Mouse (Mus musculus) embryonic facial prominence, embryonic 10.5 days (tissue): ENCODE measurements around the gene Capza2. TPM values are rescaled to one million over a fixed set of nuclear protein-coding genes. Genes with fewer than 3 reads are reported as not detected.

Source experiments
- DNase-seq: peaks from one replicate; pipeline ENCODE4 v3.0.0-alpha.2; 2017; ENCODE audit warnings: low spot score
- H3K27ac ChIP-seq: fragments of 300-500 bp; sonication (generic); replicated peaks from 2 replicates; pipeline ENCODE4 v1.5.1; 2016; ENCODE audit warnings: mild to moderate bottlenecking
- H3K27me3 ChIP-seq: fragments of 300-500 bp; sonication (generic); replicated peaks from 2 replicates; pipeline ENCODE4 v1.6.1; 2016; ENCODE audit warnings: low read depth, mild to moderate bottlenecking; ENCODE audit not compliant: poor library complexity, severe bottlenecking
- H3K36me3 ChIP-seq: fragments of 300-500 bp; sonication (generic); replicated peaks from 2 replicates; pipeline ENCODE4 v1.6.1; 2016; ENCODE audit warnings: mild to moderate bottlenecking, moderate library complexity
- H3K4me1 ChIP-seq: fragments of 300-500 bp; sonication (generic); 2 replicates; pipeline ENCODE4 v1.6.1; 2016
- H3K4me3 ChIP-seq: fragments of 300-500 bp; sonication (generic); 2 replicates; pipeline ENCODE4 v1.5.1; 2016; ENCODE audit warnings: mild to moderate bottlenecking, moderate library complexity
- H3K9me3 ChIP-seq: fragments of 300-500 bp; sonication (generic); 2 replicates; pipeline ENCODE4 v1.6.1; 2016; ENCODE audit warnings: mild to moderate bottlenecking
- WGBS: fragments of 180-500 bp; shearing (Covaris S2); methylation state at CpG from one replicate; pipeline ENCODE4 v1.1.7; 2016; 5-methylcytosine and 5-hydroxymethylcytosine counted together
- polyA plus RNA-seq: library from polyadenylated mRNA; unstranded; fragments of >200 nt; fragmentation: Nextera tagmentation; extraction: Ambion mirVana; gene quantifications from 2 replicates; pipeline ENCODE4 v1.2.1, GENCODE M21; 2016

Gene Capza2
- polyA plus RNA-seq, 1 experiment from 2014 or later, result 199 TPM

DNA sequence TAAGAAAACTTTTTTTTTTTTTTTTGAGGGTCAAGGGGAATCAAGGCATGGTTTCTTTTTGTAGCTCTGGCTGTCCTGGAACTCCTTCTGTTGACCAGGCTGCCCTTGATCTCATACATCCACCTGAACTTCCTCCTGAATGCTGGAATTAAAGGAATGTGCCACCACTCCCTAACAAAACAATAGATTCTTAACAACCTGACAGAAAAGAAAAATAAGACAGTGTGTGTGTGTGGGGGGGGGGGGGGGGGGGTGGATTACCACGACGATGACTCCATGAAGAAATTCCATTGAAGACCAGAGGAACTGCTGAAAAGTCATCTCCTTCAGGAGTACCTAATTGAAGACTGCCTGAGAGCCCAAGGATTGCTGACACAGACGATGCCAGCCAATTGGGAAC is 14.6 kb upstream of the Capza2 start:
- H3K9me3 ChIP-seq, result no peaks in the 10 kb centered on the region
- DNase-seq, result no peak
- H3K36me3 ChIP-seq, result no peaks in the 10 kb centered on the region
- H3K4me3 ChIP-seq, result no peak overlapping the region
- H3K4me1 ChIP-seq, result no peaks in the 10 kb centered on the region
- 48% methylated on average over 3 of the region's 3 CpGs for WGBS
- no peaks in the 10 kb centered on the region for H3K27me3 ChIP-seq
- H3K27ac ChIP-seq, result no peak overlapping the region

DNA sequence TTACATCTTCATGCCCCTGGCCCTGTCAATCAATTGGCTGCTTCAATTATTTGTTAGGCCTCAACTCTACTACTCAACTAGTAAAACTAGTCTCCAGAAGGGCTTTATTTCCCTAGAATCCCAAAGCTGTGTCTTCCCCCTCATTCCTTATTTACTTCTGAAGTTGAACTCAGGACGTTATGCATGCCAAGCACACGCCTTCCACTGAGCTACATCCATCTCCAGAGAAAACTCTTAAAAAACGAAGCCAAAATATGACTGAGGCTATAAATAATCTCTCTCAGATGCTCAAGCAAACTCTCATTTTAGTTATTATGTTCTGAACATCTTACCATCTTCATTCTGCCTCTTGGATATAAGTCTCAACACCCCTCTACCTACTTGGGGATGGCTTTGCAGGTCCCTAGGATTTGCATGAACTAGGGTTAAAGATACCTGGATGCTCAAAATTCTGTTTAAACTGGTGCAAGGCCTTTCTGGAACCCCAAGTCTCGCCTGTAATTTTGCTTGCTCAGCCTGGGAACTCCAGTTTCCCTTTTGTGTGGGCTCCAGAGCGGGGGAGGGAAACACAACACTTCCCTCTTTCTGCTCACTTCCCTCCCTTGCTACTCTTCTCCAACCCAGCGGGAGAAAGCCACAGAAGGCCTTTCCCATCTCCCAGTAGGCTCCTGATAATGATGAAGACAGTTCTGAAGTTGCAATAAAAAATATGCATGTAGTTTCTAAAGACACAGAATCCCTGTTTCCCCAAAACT is 7.2 kb upstream of the Capza2 start:
- no peak overlapping the region for H3K4me3 ChIP-seq
- no peak for DNase-seq
- H3K27me3 ChIP-seq, result no peaks in the 10 kb centered on the region
- H3K4me1 ChIP-seq, result peaks cover 4% of the 10 kb centered on the region; the same call in 1 of the 2 replicates
- H3K9me3 ChIP-seq, result no peaks in the 10 kb centered on the region
- H3K36me3 ChIP-seq, result no peaks in the 10 kb centered on the region
- 61% methylated on average over 6 of the region's 6 CpGs for WGBS
- H3K27ac ChIP-seq, result no peak overlapping the region

- WGBS, result 72% methylated on average over 5 of the region's 5 CpGs
- Histone ChIP-seq H3K4me3 (no peak overlapping the region), H3K36me3 (no peaks in the 10 kb centered on the region), H3K4me1 (peaks cover 4% of the 10 kb centered on the region; the same call in 1 of the 2 replicates), H3K27ac (no peak overlapping the region), H3K9me3 (no peaks in the 10 kb centered on the region), H3K27me3 (no peaks in the 10 kb centered on the region)
- no peak for DNase-seq
These were observed 6.3 kb upstream of the Capza2 start for GRCm38 (mm10) chr6:17629756-17630155.

DNA sequence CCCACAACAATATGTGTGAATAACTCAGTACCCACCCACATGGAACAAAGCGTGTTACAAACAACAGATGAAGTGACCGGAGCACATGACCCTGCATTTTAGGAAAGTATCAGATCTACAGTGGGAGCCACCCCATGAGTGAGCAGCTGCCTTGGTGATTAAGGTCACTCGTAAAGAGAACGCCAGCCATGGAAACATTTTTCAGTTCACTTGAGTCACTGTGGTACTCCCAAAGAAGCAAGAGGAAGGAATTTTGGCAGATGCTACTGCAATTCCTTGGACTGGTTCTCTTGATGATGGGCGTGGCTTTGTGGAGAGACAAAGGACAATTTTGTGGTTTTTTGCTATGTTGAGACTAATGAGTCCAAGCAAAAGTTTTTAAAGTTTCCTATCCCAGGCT is 4.4 kb upstream of the Capza2 start:
- no peak for DNase-seq
- WGBS, result 86% methylated on average over 5 of the region's 5 CpGs
- Histone ChIP-seq H3K27me3 (no peaks in the 10 kb centered on the region; the same call in 1 of the 2 replicates), H3K4me1 (peaks cover 4% of the 10 kb centered on the region; the same call in 1 of the 2 replicates), H3K4me3 (no peak overlapping the region), H3K27ac (no peak overlapping the region), H3K36me3 (no peaks in the 10 kb centered on the region), H3K9me3 (no peaks in the 10 kb centered on the region)

GRCm38 (mm10) chr6:17633819-17634218 is 2.2 kb upstream of the Capza2 start:
- H3K4me3 ChIP-seq, result no peak overlapping the region
- DNase-seq, result no peak
- H3K27me3 ChIP-seq, result no peaks in the 10 kb centered on the region; the same call in 1 of the 2 replicates
- H3K36me3 ChIP-seq, result no peaks in the 10 kb centered on the region
- H3K9me3 ChIP-seq, result no peaks in the 10 kb centered on the region
- H3K4me1 ChIP-seq, result peaks cover 15% of the 10 kb centered on the region
- 76% methylated on average over 3 of the region's 3 CpGs for WGBS
- H3K27ac ChIP-seq, result no peak overlapping the region

DNA sequence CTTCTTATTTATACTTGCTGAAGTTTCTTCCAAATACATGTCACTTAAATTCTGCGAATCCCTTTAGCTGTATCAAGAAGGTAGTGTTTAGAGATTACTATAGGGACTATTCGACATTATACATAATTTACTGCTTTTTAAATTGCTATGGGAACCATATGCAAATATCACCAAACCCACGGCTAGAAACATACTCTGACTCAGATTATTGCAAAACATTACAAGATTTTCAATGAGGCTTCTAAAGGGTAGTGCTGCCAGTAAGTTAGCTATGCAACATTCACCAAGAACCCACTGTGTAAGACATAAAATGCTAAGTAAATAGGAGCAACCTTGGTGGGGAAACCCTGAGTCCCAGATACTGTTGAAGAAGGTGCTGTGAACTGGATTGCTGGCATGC is 1.0 kb upstream of the Capza2 start:
- Histone ChIP-seq H3K36me3 (no peaks in the 10 kb centered on the region), H3K27ac (no peak overlapping the region), H3K4me3 (no peak overlapping the region), H3K27me3 (no peaks in the 10 kb centered on the region; the same call in 1 of the 2 replicates), H3K4me1 (peaks cover 16% of the 10 kb centered on the region), H3K9me3 (no peaks in the 10 kb centered on the region)
- no peak for DNase-seq
- WGBS, result 87% methylated on average over 3 of the region's 3 CpGs

DNA sequence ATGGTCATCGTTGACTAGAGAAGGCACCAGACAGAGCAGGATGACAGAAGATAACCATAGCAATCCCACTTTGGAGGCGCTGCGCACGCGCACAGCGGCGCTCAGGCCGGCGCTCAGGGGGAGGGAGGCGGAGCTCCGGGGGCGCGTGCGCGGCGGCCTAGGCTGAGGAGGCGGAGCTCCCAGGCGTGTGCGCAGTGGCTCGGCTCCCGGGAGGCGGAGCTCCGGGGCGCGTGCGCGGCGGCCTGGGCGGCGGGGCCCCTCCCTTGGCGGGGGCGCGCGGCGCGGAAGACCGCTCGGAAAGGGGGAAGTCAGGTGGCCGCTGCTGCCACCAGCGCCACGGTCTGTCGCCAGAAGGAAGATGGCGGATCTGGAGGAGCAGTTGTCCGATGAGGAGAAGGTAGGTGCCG is 733 bp downstream of the Capza2 start:
- Histone ChIP-seq H3K4me3 (peak overlapping the region; percentile 90), H3K27ac (peak overlapping the region; percentile 98), H3K4me1 (peaks cover 16% of the 10 kb centered on the region), H3K36me3 (peaks cover 5% of the 10 kb centered on the region), H3K27me3 (no peaks in the 10 kb centered on the region; the same call in 1 of the 2 replicates), H3K9me3 (0 out of 2 replicates have a peak, but pooled peaks cover 3% of the 10 kb centered on the region)
- peak; percentile 97 for DNase-seq
- under 1% methylated on average over 45 of the region's 45 CpGs for WGBS

GRCm38 (mm10) chr6:17637205-17638203 is 1.5 kb downstream of the Capza2 start:
- Histone ChIP-seq H3K36me3 (peaks cover 5% of the 10 kb centered on the region), H3K4me1 (peaks cover 19% of the 10 kb centered on the region), H3K27me3 (no peaks in the 10 kb centered on the region; the same call in 1 of the 2 replicates), H3K27ac (peak overlapping the region; percentile 98), H3K9me3 (0 out of 2 replicates have a peak, but pooled peaks cover 3% of the 10 kb centered on the region), H3K4me3 (peak overlapping the region; percentile 90)
- WGBS, result under 1% methylated on average over 60 of the region's 62 CpGs
- peak; percentile 46 for DNase-seq

- WGBS, result 91% methylated on average over 9 of the region's 9 CpGs
- no peak for DNase-seq
- Histone ChIP-seq H3K4me3 (no peak overlapping the region), H3K27ac (no peak overlapping the region), H3K27me3 (no peaks in the 10 kb centered on the region; the same call in 1 of the 2 replicates), H3K9me3 (0 out of 2 replicates have a peak, but pooled peaks cover 3% of the 10 kb centered on the region), H3K36me3 (peaks cover 5% of the 10 kb centered on the region), H3K4me1 (peaks cover 24% of the 10 kb centered on the region)
These were observed 4.0 kb downstream of the Capza2 start for GRCm38 (mm10) chr6:17640031-17640430.

DNA sequence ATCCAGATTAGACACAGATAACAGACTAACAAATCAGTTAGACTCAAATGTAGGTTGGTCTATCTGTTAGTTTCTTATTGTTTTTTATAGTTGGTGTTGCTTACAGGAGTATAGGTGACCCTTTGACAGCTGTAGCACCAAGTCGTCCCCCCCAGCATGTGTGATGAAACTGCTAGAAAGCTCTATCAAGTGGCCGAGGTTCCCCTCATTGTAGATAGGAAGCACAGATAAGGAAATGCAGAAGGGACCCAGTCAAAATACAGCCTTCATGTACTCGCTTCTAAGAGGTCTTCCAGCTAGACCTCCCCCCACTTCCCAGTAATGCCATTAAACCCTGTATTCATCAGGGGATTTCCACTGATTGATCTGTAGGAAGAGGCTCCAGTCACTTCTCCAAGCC is 6.7 kb downstream of the Capza2 start:
- peaks cover 22% of the 10 kb centered on the region for H3K4me1 ChIP-seq
- H3K27me3 ChIP-seq, result no peaks in the 10 kb centered on the region
- H3K36me3 ChIP-seq, result peaks cover 5% of the 10 kb centered on the region
- DNase-seq, result no peak
- H3K9me3 ChIP-seq, result 0 out of 2 replicates have a peak, but pooled peaks cover 3% of the 10 kb centered on the region
- no peak overlapping the region for H3K4me3 ChIP-seq
- no peak overlapping the region for H3K27ac ChIP-seq
- 66% methylated on average over 3 of the region's 3 CpGs for WGBS

- no peak for DNase-seq
- no peaks in the 10 kb centered on the region for H3K27me3 ChIP-seq
- 87% methylated on average over 3 of the region's 3 CpGs for WGBS
- no peaks in the 10 kb centered on the region for H3K9me3 ChIP-seq
- H3K4me3 ChIP-seq, result no peak overlapping the region
- H3K4me1 ChIP-seq, result 0 out of 2 replicates have a peak, but pooled peaks cover 8% of the 10 kb centered on the region
- peaks cover 26% of the 10 kb centered on the region for H3K36me3 ChIP-seq
- no peak overlapping the region for H3K27ac ChIP-seq
These were observed 10.1 kb downstream of the Capza2 start for GRCm38 (mm10) chr6:17646107-17646506.

GRCm38 (mm10) chr6:17652132-17652531 is 16.1 kb downstream of the Capza2 start:
- Histone ChIP-seq H3K4me3 (no peak overlapping the region), H3K27ac (no peak overlapping the region), H3K36me3 (peaks cover 74% of the 10 kb centered on the region), H3K27me3 (no peaks in the 10 kb centered on the region), H3K4me1 (no peaks in the 10 kb centered on the region), H3K9me3 (no peaks in the 10 kb centered on the region)
- DNase-seq, result no peak
- 91% methylated on average over 2 of the region's 2 CpGs for WGBS
